Mouse (Mus musculus): Measurements from ENCODE around the gene Pou2f1.

- TF ChIP-seq CTCF (IDR thresholded peaks at IDR 0.05; ENCODE audit: low read depth) (no peak), EP300 (IDR thresholded peaks at IDR 0.05; ENCODE audit: low read depth) (no peak)
Measured at GRCm38 (mm10) chr1:166031673-166032547, 29.4 kb upstream of the Pou2f1 start.

Measured in liver, postnatal 0 days (tissue).